Mouse (Mus musculus): ENCODE results near the gene Itpr1.

The Itpr1 gene

GRCm38 (mm10) chr6:108441290-108441689 is 228.4 kb downstream of the Itpr1 start:
- WGBS = 100% methylated on average over 2 of the region's 2 CpGs

GRCm38 (mm10) chr6:108442291-108442690 is 229.4 kb downstream of the Itpr1 start:
- WGBS = 78% methylated on average over 3 of the region's 3 CpGs

GRCm38 (mm10) chr6:108444435-108444834 is 231.5 kb downstream of the Itpr1 start:
- WGBS = 41% methylated on average over 7 of the region's 7 CpGs

GRCm38 (mm10) chr6:108445006-108445405 is 232.1 kb downstream of the Itpr1 start:
- WGBS = 87% methylated on average over 7 of the region's 7 CpGs

GRCm38 (mm10) chr6:108446766-108447165 is 233.9 kb downstream of the Itpr1 start:
- WGBS = 49% methylated on average over 1 of the region's 1 CpGs

GRCm38 (mm10) chr6:108447179-108447845 is 234.4 kb downstream of the Itpr1 start:
- WGBS = 39% methylated on average over 8 of the region's 8 CpGs

GRCm38 (mm10) chr6:108448016-108448735 is 235.3 kb downstream of the Itpr1 start:
- WGBS = 51% methylated on average over 11 of the region's 11 CpGs

GRCm38 (mm10) chr6:108448864-108449263 is 236.0 kb downstream of the Itpr1 start:
- 79% methylated on average over 2 of the region's 2 CpGs for WGBS

- WGBS = 51% methylated on average over 2 of the region's 2 CpGs
Measured at GRCm38 (mm10) chr6:108451536-108451935, 238.6 kb downstream of the Itpr1 start.

- 75% methylated on average over 5 of the region's 5 CpGs for WGBS
Measured at GRCm38 (mm10) chr6:108453618-108454017, 240.7 kb downstream of the Itpr1 start.

GRCm38 (mm10) chr6:108454061-108454891 is 241.4 kb downstream of the Itpr1 start:
- 43% methylated on average over 16 of the region's 16 CpGs for WGBS

- WGBS = 80% methylated on average over 7 of the region's 7 CpGs
Measured at GRCm38 (mm10) chr6:108454979-108455836, 242.3 kb downstream of the Itpr1 start.

- 15% methylated on average over 18 of the region's 18 CpGs for WGBS
Measured at GRCm38 (mm10) chr6:108456231-108457062, 243.6 kb downstream of the Itpr1 start.

GRCm38 (mm10) chr6:108457063-108457405 is 244.1 kb downstream of the Itpr1 start:
- WGBS = 5% methylated on average over 5 of the region's 5 CpGs

GRCm38 (mm10) chr6:108457516-108458181 is 244.8 kb downstream of the Itpr1 start:
- WGBS = 52% methylated on average over 14 of the region's 14 CpGs

- WGBS = 61% methylated on average over 2 of the region's 2 CpGs
Measured at GRCm38 (mm10) chr6:108458182-108458571, 245.3 kb downstream of the Itpr1 start.

GRCm38 (mm10) chr6:108458826-108459225 is 245.9 kb downstream of the Itpr1 start:
- 94% methylated on average over 11 of the region's 11 CpGs for WGBS

GRCm38 (mm10) chr6:108464308-108464979 is 251.5 kb downstream of the Itpr1 start:
- WGBS = 87% methylated on average over 8 of the region's 8 CpGs

GRCm38 (mm10) chr6:108465159-108465558 is 252.3 kb downstream of the Itpr1 start:
- 95% methylated on average over 5 of the region's 5 CpGs for WGBS

All from cerebral cortex, adult 2 months (tissue).